Mouse (Mus musculus): Measurements from ENCODE around the gene C1ql3. TPM values are rescaled to one million over a fixed set of nuclear protein-coding genes. Genes with fewer than 3 reads are reported as not detected.

The C1ql3 gene
- polyA plus RNA-seq, 1 experiment from 2014 or later = 0.32 TPM

DNA sequence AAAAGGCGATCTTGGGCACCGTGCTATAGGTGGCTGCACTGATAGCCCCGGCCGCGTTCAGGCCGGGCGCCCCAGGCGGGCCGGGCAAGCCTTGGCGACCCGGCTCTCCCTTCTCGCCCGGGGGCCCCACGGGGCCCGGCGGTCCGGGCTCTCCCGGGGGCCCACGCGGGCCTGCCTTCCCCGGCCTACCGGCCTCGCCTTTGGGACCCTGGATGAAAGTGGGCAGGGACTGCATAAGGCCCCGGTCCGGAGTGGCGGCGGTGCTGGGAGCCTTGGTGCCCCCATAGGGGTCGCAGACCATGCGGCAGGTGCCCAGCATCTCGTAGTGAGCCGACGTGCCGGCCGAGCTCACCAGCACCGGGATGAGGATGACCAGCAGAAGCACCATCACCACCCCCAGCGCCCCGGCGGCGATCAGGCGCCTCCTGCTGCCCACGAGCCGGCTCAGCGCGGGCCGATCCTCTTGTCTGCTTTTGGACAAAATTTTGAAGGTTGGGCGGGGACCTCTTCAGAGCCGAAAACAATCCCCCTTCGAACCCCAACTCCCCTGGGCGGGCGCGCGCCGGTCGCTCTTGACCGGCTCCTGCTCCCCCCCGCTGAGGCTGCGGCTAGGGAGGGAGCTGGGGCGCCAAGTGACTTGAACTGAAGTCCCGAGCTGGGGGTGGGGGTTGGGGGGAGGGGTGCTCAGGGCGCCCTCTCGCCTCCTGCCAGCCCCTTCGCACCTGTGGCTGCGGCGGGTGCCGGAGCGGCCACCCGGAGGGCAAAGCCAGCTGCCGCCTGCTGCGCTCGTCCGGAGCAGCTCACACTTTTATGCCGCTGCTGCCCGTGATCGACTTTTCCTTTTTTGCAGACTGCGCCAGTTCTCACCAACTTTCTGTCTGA lies 905 bp downstream of the C1ql3 start:
- no peaks in the 10 kb centered on the region for H3K36me3 ChIP-seq (ENCODE audit: control insufficient read depth, insufficient read depth, low read length)
- H3K4me2 ChIP-seq (ENCODE audit: low read length) = peak overlapping the region; percentile 100
- H3K27me3 ChIP-seq (replicated peaks; ENCODE audit: control insufficient read depth, insufficient read depth, low read length) = peaks cover 49% of the 10 kb centered on the region
- peak overlapping the region; percentile 25; the same call in 1 of the 2 replicates for H3K9ac ChIP-seq (ENCODE audit: low read length)
- peak overlapping the region; percentile 51 for H3K4me3 ChIP-seq (ENCODE audit: low read depth, low read length)
- peaks cover 16% of the 10 kb centered on the region; the same call in 1 of the 2 replicates for H3K4me1 ChIP-seq (replicated peaks; ENCODE audit: control insufficient read depth, insufficient read depth, low read length)
- no peaks in the 10 kb centered on the region for H3K9me3 ChIP-seq (ENCODE audit: control insufficient read depth, low read length)
- DNase-seq (ENCODE audit: low spot score) (peak; percentile 72), ATAC-seq (replicated peaks; ENCODE audit: low FRiP score, low TSS enrichment, low read depth) (peak; percentile 71)
- H3K27ac ChIP-seq (ENCODE audit: low read depth) = no peak overlapping the region
- 1% methylated on average over 64 of the region's 75 CpGs for WGBS

DNA sequence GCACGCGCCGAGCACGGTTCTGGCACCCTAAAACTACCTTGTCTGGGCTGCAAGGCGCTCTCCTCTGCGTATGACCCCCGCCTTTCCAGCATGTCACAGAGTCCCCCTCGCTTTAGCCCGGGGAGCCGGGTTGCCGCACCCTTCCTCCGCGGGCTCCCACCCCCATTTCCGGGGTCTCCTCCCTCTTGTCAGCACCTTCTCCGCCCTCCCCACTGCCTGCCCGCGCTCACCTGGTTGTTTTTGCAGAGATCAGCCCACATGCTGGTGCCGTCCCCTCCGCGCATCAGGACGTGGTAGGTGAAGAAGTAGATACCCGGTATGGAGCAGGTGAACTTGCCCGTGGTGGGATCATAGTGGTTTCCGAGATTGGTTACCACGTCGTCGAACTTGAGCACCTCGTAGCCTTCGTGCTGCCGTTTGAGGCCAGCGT lies 1.6 kb downstream of the C1ql3 start:
- ATAC-seq (replicated peaks; ENCODE audit: low FRiP score, low TSS enrichment, low read depth) = peak; percentile 44; the same call in 1 of the 2 replicates
- H3K9ac ChIP-seq (ENCODE audit: low read length) = no peak overlapping the region
- WGBS = 3% methylated on average over 31 of the region's 31 CpGs

DNA sequence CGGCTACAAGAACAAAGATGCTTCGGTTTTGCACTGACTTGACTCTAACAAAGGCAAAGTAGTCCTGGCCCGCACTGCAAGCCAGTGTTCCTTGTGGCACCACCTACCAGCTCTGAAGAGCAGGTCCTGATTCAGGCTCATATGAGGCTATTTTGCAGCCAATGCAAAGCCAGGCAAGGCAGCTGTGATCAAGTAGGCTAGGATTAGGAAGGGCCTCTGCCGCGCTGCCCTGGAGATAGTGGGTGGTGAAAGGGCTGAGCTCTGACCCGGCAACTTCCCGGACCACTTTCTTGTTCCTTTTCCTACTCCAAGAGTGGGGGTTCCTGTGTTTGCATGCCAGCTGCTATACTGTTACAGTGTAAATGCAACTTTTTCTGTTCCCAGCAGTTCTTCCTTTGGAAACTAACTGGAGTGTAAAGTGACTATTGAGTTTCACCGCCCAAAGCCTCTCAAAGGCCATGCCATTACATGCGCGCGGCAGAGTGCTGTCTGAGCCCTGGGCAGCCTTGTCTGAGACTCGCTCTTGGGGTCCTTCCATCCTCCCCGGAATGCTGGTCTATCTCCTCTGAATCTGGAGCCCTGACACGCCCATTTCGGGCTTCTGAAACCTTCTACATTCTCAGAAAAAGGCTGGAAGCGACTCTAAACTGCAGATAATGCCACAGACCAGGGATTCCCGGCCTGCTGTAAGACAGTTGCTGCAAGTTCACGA lies 2.2 kb downstream of the C1ql3 start:
- Histone ChIP-seq H3K27ac (ENCODE audit: low read depth) (no peak overlapping the region), H3K9me3 (ENCODE audit: control insufficient read depth, low read length) (no peaks in the 10 kb centered on the region), H3K4me1 (replicated peaks; ENCODE audit: control insufficient read depth, insufficient read depth, low read length) (peaks cover 16% of the 10 kb centered on the region; the same call in 1 of the 2 replicates), H3K4me2 (ENCODE audit: low read length) (peak overlapping the region; percentile 100), H3K4me3 (ENCODE audit: low read depth, low read length) (peak overlapping the region; percentile 51; the same call in 1 of the 2 replicates), H3K36me3 (ENCODE audit: control insufficient read depth, insufficient read depth, low read length) (no peaks in the 10 kb centered on the region), H3K9ac (ENCODE audit: low read length) (no peak overlapping the region), H3K27me3 (replicated peaks; ENCODE audit: control insufficient read depth, insufficient read depth, low read length) (peaks cover 49% of the 10 kb centered on the region)
- 18% methylated on average over 18 of the region's 18 CpGs for WGBS
- ATAC-seq (replicated peaks; ENCODE audit: low FRiP score, low TSS enrichment, low read depth) (peak; percentile 14; the same call in 1 of the 2 replicates), DNase-seq (ENCODE audit: low spot score) (peak; percentile 65)

More for the DNA sequence above, 1.6 kb downstream of the C1ql3 start:
- Histone ChIP-seq H3K4me1 (replicated peaks; ENCODE audit: control insufficient read depth, insufficient read depth, low read length) (peaks cover 16% of the 10 kb centered on the region; the same call in 1 of the 2 replicates), H3K27ac (ENCODE audit: low read depth) (no peak overlapping the region), H3K36me3 (ENCODE audit: control insufficient read depth, insufficient read depth, low read length) (no peaks in the 10 kb centered on the region), H3K4me3 (ENCODE audit: low read depth, low read length) (peak overlapping the region; percentile 51), H3K4me2 (ENCODE audit: low read length) (peak overlapping the region; percentile 100), H3K9me3 (ENCODE audit: control insufficient read depth, low read length) (no peaks in the 10 kb centered on the region), H3K27me3 (replicated peaks; ENCODE audit: control insufficient read depth, insufficient read depth, low read length) (peaks cover 49% of the 10 kb centered on the region)
- peak; percentile 62 for DNase-seq (ENCODE audit: low spot score)

DNA sequence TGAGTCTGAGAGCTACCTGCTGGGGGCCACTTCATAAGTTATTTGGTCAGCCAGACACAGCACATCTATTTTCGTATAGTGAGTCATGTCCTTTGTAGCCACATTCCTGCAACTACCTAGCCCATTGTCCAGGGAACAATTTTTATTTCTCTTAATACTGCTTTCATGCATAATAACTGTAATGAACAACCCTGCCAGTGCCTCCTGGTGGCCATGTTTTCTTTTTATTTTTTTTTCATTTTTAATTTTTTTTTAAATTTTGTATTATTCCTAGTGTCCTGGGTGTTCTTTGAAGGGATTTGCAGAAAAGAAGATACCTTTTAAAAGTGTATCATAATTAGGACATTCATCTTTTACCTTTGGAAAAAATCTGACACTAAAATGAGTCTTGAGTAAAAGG lies 3.2 kb downstream of the C1ql3 start:
- no peak overlapping the region for H3K4me2 ChIP-seq (ENCODE audit: low read length)
- ATAC-seq (replicated peaks; ENCODE audit: low FRiP score, low TSS enrichment, low read depth) = no peak

DNA sequence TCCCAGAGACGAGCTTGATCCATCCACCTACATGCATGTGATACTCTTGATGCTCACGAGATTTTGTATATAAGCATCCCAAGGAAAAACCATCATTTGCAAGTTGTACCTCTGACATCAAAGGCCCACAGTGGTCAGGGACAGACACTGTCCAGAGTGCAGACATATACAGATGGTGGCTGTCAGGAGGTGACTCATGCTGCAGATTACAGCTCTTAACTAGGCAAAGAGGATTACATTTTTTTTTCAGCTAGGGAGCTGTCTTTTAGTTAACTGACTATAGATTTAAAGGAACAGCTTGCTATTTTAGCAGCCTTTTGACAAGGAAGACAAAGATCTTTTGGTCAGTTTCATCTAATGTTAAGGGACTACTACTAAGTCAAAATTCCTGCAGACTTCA lies 11.6 kb downstream of the C1ql3 start:
- Histone ChIP-seq H3K27ac (ENCODE audit: low read depth) (no peak overlapping the region), H3K9ac (ENCODE audit: low read length) (no peak overlapping the region), H3K27me3 (replicated peaks; ENCODE audit: control insufficient read depth, insufficient read depth, low read length) (no peaks in the 10 kb centered on the region), H3K4me3 (ENCODE audit: low read depth, low read length) (no peak overlapping the region), H3K9me3 (ENCODE audit: control insufficient read depth, low read length) (no peaks in the 10 kb centered on the region), H3K4me1 (replicated peaks; ENCODE audit: control insufficient read depth, insufficient read depth, low read length) (no peaks in the 10 kb centered on the region), H3K4me2 (ENCODE audit: low read length) (no peak overlapping the region), H3K36me3 (ENCODE audit: control insufficient read depth, insufficient read depth, low read length) (no peaks in the 10 kb centered on the region; the same call in 1 of the 2 replicates)
- no peak for ATAC-seq (replicated peaks; ENCODE audit: low FRiP score, low TSS enrichment, low read depth)
- WGBS = 54% methylated on average over 2 of the region's 2 CpGs
- no peak for DNase-seq (ENCODE audit: low spot score)

More for the DNA sequence above, 3.2 kb downstream of the C1ql3 start:
- no peak overlapping the region for H3K27ac ChIP-seq (ENCODE audit: low read depth)
- no peaks in the 10 kb centered on the region for H3K9me3 ChIP-seq (ENCODE audit: control insufficient read depth, low read length)
- WGBS = 86% methylated on average over 1 of the region's 1 CpGs
- no peak overlapping the region for H3K4me3 ChIP-seq (ENCODE audit: low read depth, low read length)
- peaks cover 16% of the 10 kb centered on the region; the same call in 1 of the 2 replicates for H3K4me1 ChIP-seq (replicated peaks; ENCODE audit: control insufficient read depth, insufficient read depth, low read length)
- H3K27me3 ChIP-seq (replicated peaks; ENCODE audit: control insufficient read depth, insufficient read depth, low read length) = peaks cover 44% of the 10 kb centered on the region
- DNase-seq (ENCODE audit: low spot score) = no peak
- no peak overlapping the region for H3K9ac ChIP-seq (ENCODE audit: low read length)
- H3K36me3 ChIP-seq (ENCODE audit: control insufficient read depth, insufficient read depth, low read length) = no peaks in the 10 kb centered on the region

DNA sequence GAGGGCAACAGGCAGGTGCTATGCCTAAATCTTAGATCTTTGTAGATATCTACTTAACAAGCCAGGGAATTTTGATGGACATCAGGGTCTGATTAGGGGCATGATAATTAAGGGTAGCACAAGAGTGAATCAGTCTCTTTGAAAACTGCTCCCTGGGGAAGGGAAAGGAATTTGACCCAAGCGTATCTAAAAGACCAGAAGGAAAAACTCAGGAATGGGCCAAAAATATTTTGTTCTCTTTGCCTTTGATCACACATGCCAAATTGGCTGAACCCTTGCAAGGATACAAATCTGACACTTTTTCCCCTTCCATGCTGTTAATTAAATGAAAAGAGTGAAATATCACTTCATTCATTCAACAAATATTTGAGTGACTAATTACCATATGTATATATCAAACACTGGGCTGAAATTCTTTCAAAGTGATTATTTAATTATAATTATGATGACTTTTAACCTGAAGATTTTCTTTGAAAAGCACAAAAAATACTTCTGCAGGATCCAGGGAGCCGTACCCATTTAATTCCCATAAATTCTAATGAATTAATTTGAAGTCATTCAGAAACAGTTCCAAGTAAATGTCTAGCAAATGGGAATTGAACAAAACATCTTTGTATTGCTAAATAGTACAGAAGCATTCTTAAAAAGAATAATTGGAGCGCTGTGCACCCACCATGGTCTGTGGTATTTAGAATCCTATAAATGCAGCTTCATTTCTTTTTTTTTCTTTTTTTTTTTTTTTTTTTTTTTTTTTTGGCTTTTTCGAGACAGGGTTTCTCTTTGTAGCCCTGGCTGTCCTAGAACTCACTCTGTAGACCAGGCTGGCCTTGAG lies 26.5 kb downstream of the C1ql3 start:
- Histone ChIP-seq H3K27ac (ENCODE audit: low read depth) (no peak overlapping the region), H3K4me2 (ENCODE audit: low read length) (no peak overlapping the region), H3K4me1 (replicated peaks; ENCODE audit: control insufficient read depth, insufficient read depth, low read length) (no peaks in the 10 kb centered on the region), H3K36me3 (ENCODE audit: control insufficient read depth, insufficient read depth, low read length) (peaks cover 8% of the 10 kb centered on the region), H3K27me3 (replicated peaks; ENCODE audit: control insufficient read depth, insufficient read depth, low read length) (no peaks in the 10 kb centered on the region), H3K4me3 (ENCODE audit: low read depth, low read length) (no peak overlapping the region), H3K9ac (ENCODE audit: low read length) (no peak overlapping the region), H3K9me3 (ENCODE audit: control insufficient read depth, low read length) (no peaks in the 10 kb centered on the region)
- 89% methylated on average over 4 of the region's 4 CpGs for WGBS
- no peak for DNase-seq (ENCODE audit: low spot score)
- no peak for ATAC-seq (replicated peaks; ENCODE audit: low FRiP score, low TSS enrichment, low read depth)

DNA sequence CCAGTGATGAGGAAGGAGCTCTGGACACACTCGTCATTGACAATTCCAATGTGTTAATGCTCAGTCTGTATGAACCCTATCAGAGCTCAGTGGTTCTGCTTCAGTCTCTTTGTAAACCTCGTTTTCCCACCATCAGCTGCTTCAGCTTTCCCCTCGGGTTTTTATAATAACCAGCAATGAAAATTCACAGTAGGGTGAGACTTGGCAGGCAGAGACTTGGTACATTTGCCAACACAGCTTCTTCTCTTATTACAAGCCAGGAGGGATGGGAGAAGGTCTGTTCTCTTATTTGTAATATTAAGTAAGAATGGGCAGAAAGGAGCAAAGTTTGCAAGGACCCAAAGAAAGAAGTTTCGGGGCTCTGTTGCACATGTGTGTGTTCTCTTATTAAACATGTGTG lies 32.8 kb downstream of the C1ql3 start:
- Histone ChIP-seq H3K4me1 (replicated peaks; ENCODE audit: control insufficient read depth, insufficient read depth, low read length) (no peaks in the 10 kb centered on the region), H3K27ac (ENCODE audit: low read depth) (no peak overlapping the region), H3K4me2 (ENCODE audit: low read length) (no peak overlapping the region), H3K9me3 (ENCODE audit: control insufficient read depth, low read length) (no peaks in the 10 kb centered on the region), H3K27me3 (replicated peaks; ENCODE audit: control insufficient read depth, insufficient read depth, low read length) (no peaks in the 10 kb centered on the region), H3K4me3 (ENCODE audit: low read depth, low read length) (no peak overlapping the region), H3K36me3 (ENCODE audit: control insufficient read depth, insufficient read depth, low read length) (peaks cover 14% of the 10 kb centered on the region), H3K9ac (ENCODE audit: low read length) (no peak overlapping the region)
- no peak for DNase-seq (ENCODE audit: low spot score)
- WGBS = 80% methylated on average over 4 of the region's 4 CpGs
- no peak for ATAC-seq (replicated peaks; ENCODE audit: low FRiP score, low TSS enrichment, low read depth)

DNA sequence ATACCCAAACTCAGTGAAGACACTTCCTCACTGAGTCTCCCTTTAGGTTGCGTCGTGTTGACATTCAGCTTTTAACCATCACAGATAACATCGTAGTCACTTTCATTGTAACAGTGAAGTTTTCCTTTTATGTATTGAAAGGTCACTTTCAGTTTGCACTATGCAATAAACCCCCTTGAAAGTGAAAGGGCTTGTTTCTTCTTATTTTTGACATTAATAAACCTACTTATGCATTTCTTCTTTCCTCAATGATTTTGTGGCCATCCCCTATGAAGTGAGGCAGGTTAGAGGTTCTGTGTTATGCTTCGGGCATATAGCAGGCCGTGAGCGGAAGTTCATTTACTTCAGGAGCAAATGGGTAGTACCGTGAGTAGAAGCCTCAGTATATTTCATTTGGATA lies 34.2 kb downstream of the C1ql3 start:
- Histone ChIP-seq H3K27me3 (replicated peaks; ENCODE audit: control insufficient read depth, insufficient read depth, low read length) (no peaks in the 10 kb centered on the region), H3K36me3 (ENCODE audit: control insufficient read depth, insufficient read depth, low read length) (peaks cover 14% of the 10 kb centered on the region), H3K4me2 (ENCODE audit: low read length) (no peak overlapping the region), H3K9ac (ENCODE audit: low read length) (no peak overlapping the region), H3K9me3 (ENCODE audit: control insufficient read depth, low read length) (no peaks in the 10 kb centered on the region), H3K4me3 (ENCODE audit: low read depth, low read length) (no peak overlapping the region), H3K27ac (ENCODE audit: low read depth) (no peak overlapping the region), H3K4me1 (replicated peaks; ENCODE audit: control insufficient read depth, insufficient read depth, low read length) (no peaks in the 10 kb centered on the region)
- no peak for ATAC-seq (replicated peaks; ENCODE audit: low FRiP score, low TSS enrichment, low read depth)
- 89% methylated on average over 7 of the region's 7 CpGs for WGBS
- DNase-seq (ENCODE audit: low spot score) = no peak
